Mouse (Mus musculus): ENCODE data around the gene Kcna2. TPM values are rescaled to one million over a fixed set of nuclear protein-coding genes. Genes with fewer than 3 reads are reported as not detected.

Kcna2 gene
- 1.7 and 1.9 TPM in 2 replicates for polyA plus RNA-seq (2015; fragmentation: Nextera tagmentation; extraction: Ambion mirVana)

DNA sequence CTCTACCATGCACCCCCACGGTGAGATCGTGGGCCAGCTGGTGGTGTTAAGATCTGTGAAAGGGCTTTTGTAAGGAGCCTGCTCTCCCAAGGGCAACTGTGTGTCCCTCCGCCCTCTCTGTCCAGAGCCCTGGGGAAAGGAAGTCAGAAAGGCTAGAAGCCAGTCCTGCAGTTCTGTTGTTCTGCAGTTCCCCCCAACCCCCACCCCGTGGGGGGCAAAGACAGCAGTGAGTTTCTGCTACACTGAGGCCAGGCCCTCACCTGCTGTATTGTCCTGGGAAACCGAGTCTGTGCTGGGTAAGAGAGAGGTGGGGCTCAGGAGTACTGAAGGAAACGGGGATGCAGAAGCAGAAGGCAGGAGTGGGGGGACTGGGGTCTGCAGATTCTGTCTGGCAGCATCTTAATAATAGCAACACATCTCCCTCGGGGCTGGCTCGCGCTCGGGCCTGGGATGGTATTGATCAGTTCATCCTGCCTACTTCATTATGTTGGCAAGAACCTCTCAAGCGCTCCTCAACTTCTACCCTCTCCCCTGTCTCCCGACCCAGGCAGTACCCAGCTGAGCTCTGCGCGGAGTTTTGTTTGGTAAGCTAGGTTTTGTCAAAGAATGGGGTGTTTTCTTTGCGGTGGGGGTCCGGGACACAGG is at the start of gene Kcna2:
Gene Kcna2 (plus strand): TSS at position 336 of the 645 bp plus-strand sequence.
- Histone ChIP-seq H3K4me1 (peaks cover 32% of the 10 kb centered on the region), H3K9me3 (no peaks in the 10 kb centered on the region), H3K36me3 (replicated peaks) (no peaks in the 10 kb centered on the region), H3K27me3 (replicated peaks) (0 out of 2 replicates have a peak, but pooled peaks cover 3% of the 10 kb centered on the region), H3K4me2 (peak within 1 kb of the TSS; percentile 89), H3K4me3 (peak within 1 kb of the TSS; percentile 86), H3K27ac (peak within 1 kb of the TSS; percentile 87), H3K9ac (peak within 1 kb of the TSS; percentile 87)
- peak; percentile 51 for ATAC-seq (replicated peaks)
- WGBS: 2% methylated on average over 16 of the region's 16 CpGs

- Histone ChIP-seq H3K4me3 (no peak overlapping the region), H3K27ac (no peak overlapping the region), H3K27me3 (replicated peaks) (no peaks in the 10 kb centered on the region), H3K4me1 (peaks cover 11% of the 10 kb centered on the region), H3K9ac (no peak overlapping the region), H3K36me3 (replicated peaks) (no peaks in the 10 kb centered on the region), H3K4me2 (no peak overlapping the region), H3K9me3 (no peaks in the 10 kb centered on the region)
- 88% methylated on average over 1 of the region's 1 CpGs for WGBS
- no peak for ATAC-seq (replicated peaks)
Observed at GRCm38 (mm10) chr3:107061468-107061867, 39.5 kb upstream of the Kcna2 start.

GRCm38 (mm10) chr3:107062771-107063170 is 38.2 kb upstream of the Kcna2 start:
- Histone ChIP-seq H3K9me3 (no peaks in the 10 kb centered on the region), H3K4me1 (peaks cover 11% of the 10 kb centered on the region), H3K4me2 (no peak overlapping the region), H3K4me3 (no peak overlapping the region), H3K27me3 (replicated peaks) (no peaks in the 10 kb centered on the region), H3K9ac (no peak overlapping the region), H3K27ac (no peak overlapping the region), H3K36me3 (replicated peaks) (no peaks in the 10 kb centered on the region)
- whole genome bisulfite sequencing: 93% methylated on average over 1 of the region's 1 CpGs
- no peak for ATAC-seq (replicated peaks)

DNA sequence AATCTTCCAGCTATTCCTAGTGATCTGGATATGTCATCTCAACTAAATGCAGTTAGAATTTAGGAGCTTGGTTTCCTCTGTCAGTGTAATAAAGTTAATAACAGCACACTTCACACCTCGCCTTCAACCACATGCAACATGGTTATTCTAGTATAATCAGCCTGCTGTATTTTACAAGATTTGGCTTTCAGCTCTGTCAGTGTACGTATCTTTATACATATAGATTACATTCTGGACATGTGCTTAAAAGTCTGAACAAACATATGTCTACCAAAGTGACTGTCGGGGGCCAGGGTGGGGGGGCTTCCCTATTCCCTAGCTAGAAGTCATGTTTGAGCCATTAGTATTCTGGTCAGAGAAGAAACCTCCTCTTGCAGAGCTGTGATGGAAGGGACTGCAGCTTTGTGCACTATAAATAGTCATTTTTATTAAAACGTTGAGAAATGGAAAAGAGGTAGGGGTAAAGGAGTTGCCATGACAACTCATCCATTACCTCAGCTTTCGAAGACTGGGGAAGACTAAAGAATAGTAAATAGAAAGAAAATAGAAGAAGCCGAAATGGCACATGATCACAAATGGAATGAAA is 35.3 kb upstream of the Kcna2 start:
- Histone ChIP-seq H3K4me2 (0 out of 2 replicates have a peak overlapping the region, but pooled peaks have one; percentile 27), H3K36me3 (replicated peaks) (no peaks in the 10 kb centered on the region), H3K27me3 (replicated peaks) (no peaks in the 10 kb centered on the region), H3K27ac (peak overlapping the region; percentile 85), H3K9me3 (no peaks in the 10 kb centered on the region), H3K9ac (no peak overlapping the region), H3K4me1 (peaks cover 11% of the 10 kb centered on the region), H3K4me3 (no peak overlapping the region)
- peak; percentile 91 for ATAC-seq (replicated peaks)
- 32% methylated on average over 6 of the region's 6 CpGs for WGBS

- Histone ChIP-seq H3K4me3 (no peak overlapping the region), H3K9me3 (no peaks in the 10 kb centered on the region), H3K27me3 (replicated peaks) (no peaks in the 10 kb centered on the region), H3K4me2 (peak overlapping the region; percentile 27), H3K36me3 (replicated peaks) (no peaks in the 10 kb centered on the region), H3K9ac (no peak overlapping the region), H3K27ac (peak overlapping the region; percentile 85), H3K4me1 (peaks cover 11% of the 10 kb centered on the region)
- 46% methylated on average over 7 of the region's 7 CpGs for WGBS
- peak; percentile 80 for ATAC-seq (replicated peaks)
Observed at GRCm38 (mm10) chr3:107066165-107066850, 34.6 kb upstream of the Kcna2 start.

DNA sequence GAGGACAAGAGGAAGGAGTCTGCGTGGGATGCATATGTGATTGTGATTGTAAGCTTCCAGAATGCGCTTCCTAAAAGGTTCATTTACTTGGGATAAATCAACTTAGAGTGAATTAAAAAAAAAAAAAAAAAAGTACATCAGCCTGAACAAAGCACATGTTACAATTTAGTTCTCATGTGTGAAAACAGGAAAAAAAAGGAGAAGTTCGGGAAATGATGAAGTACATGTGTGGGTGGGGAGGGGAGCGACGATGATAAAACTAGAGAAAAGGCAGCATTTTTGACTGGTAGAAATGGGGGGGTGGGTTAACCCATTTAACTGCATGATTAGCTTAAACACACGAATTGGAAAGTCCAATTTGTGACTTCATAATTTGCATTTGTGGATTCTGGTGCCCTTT is 33.7 kb upstream of the Kcna2 start:
- no peak overlapping the region for H3K9ac ChIP-seq
- ATAC-seq (replicated peaks): no peak
- H3K4me1 ChIP-seq: peaks cover 11% of the 10 kb centered on the region
- H3K4me3 ChIP-seq: no peak overlapping the region
- no peaks in the 10 kb centered on the region for H3K9me3 ChIP-seq
- WGBS: 74% methylated on average over 6 of the region's 6 CpGs
- H3K27ac ChIP-seq: peak overlapping the region; percentile 85
- H3K4me2 ChIP-seq: no peak overlapping the region
- H3K27me3 ChIP-seq (replicated peaks): no peaks in the 10 kb centered on the region
- no peaks in the 10 kb centered on the region for H3K36me3 ChIP-seq (replicated peaks)

DNA sequence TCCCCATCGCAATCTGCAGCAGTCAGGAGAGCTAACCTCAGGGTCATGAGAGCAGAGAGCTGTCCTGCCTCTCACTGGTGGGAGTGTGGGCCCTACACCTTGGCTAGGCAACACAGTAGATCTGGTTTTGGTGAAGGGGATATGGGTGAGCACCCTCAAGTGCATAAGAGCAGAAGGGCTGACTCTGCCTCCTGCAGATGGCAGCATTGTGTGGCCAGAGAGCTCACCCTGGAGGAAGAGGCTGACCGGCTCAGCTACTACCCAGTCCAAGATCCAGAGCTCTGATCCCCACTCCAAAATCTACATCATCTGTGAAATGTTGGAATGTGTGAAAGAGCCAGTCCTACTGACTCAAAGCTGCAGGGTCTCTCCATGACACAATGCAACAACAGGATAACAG is 27.1 kb upstream of the Kcna2 start:
- WGBS: 75% methylated on average over 2 of the region's 2 CpGs
- no peak overlapping the region for H3K4me2 ChIP-seq
- no peaks in the 10 kb centered on the region for H3K9me3 ChIP-seq
- H3K9ac ChIP-seq: no peak overlapping the region
- H3K4me1 ChIP-seq: no peaks in the 10 kb centered on the region
- H3K27me3 ChIP-seq (replicated peaks): no peaks in the 10 kb centered on the region
- no peaks in the 10 kb centered on the region for H3K36me3 ChIP-seq (replicated peaks)
- no peak overlapping the region for H3K27ac ChIP-seq
- peak; percentile 37; the same call in 1 of the 2 replicates for ATAC-seq (replicated peaks)
- no peak overlapping the region for H3K4me3 ChIP-seq

DNA sequence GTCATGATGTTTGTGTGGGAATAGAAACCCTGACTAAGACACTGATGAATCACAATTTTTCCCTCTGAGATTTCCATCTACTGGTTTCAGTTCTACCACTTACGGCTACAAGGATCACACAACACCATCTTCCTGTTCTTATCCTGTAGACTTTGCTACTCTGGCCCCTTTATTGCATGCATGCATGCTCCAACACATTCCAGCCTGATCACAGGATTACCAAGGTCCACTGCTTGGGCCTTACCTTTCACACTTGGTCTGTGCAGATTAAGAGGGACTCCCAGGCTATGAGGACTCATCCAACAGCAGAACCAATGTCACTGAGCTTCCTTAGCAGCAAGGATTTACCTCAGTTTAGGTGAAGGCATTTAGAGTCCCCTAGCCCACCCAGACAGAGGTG is 25.2 kb upstream of the Kcna2 start:
- Histone ChIP-seq H3K4me3 (no peak overlapping the region), H3K36me3 (replicated peaks) (no peaks in the 10 kb centered on the region), H3K9me3 (no peaks in the 10 kb centered on the region), H3K4me1 (no peaks in the 10 kb centered on the region; the same call in 1 of the 2 replicates), H3K4me2 (no peak overlapping the region), H3K27ac (no peak overlapping the region), H3K9ac (no peak overlapping the region), H3K27me3 (replicated peaks) (no peaks in the 10 kb centered on the region)
- 88% methylated on average over 1 of the region's 1 CpGs for WGBS
- ATAC-seq (replicated peaks): no peak

GRCm38 (mm10) chr3:107076658-107077057 is 24.3 kb upstream of the Kcna2 start:
- Histone ChIP-seq H3K36me3 (replicated peaks) (no peaks in the 10 kb centered on the region), H3K27ac (no peak overlapping the region), H3K4me2 (no peak overlapping the region), H3K9me3 (no peaks in the 10 kb centered on the region), H3K4me1 (no peaks in the 10 kb centered on the region; the same call in 1 of the 2 replicates), H3K9ac (no peak overlapping the region), H3K4me3 (no peak overlapping the region), H3K27me3 (replicated peaks) (no peaks in the 10 kb centered on the region)
- no peak for ATAC-seq (replicated peaks)
- WGBS: 92% methylated on average over 3 of the region's 3 CpGs

- Histone ChIP-seq H3K4me3 (no peak overlapping the region), H3K9ac (no peak overlapping the region), H3K27ac (no peak overlapping the region), H3K27me3 (replicated peaks) (no peaks in the 10 kb centered on the region), H3K4me2 (no peak overlapping the region), H3K4me1 (no peaks in the 10 kb centered on the region; the same call in 1 of the 2 replicates), H3K36me3 (replicated peaks) (no peaks in the 10 kb centered on the region), H3K9me3 (no peaks in the 10 kb centered on the region)
- ATAC-seq (replicated peaks): no peak
- WGBS: 91% methylated on average over 2 of the region's 2 CpGs
Observed at GRCm38 (mm10) chr3:107077101-107077500, 23.8 kb upstream of the Kcna2 start.

DNA sequence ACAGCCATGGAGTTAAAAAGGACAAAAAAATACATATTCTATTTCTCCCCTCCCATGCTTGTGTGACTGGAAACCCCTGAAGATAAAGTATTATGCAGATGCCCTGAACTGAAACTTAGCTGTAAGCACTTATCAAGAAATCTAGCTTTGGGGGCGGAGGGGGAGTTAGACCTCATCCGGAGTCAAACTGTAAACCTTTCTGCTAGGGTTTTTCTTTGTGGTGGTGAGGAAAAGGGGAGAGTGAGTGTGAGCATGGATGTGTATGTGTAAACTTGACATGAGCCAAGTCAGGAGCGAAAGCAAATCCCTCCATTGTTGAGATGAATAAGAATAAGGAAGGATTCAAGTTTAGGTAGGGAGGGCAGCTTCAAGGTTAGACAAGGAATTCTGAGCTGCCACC is 20.1 kb upstream of the Kcna2 start:
- no peak overlapping the region for H3K9ac ChIP-seq
- ATAC-seq (replicated peaks): no peak
- no peaks in the 10 kb centered on the region for H3K27me3 ChIP-seq (replicated peaks)
- H3K4me2 ChIP-seq: no peak overlapping the region
- H3K4me1 ChIP-seq: no peaks in the 10 kb centered on the region; the same call in 1 of the 2 replicates
- H3K9me3 ChIP-seq: no peaks in the 10 kb centered on the region
- no peak overlapping the region for H3K4me3 ChIP-seq
- no peak overlapping the region for H3K27ac ChIP-seq
- WGBS: 73% methylated on average over 3 of the region's 3 CpGs
- no peaks in the 10 kb centered on the region for H3K36me3 ChIP-seq (replicated peaks)

DNA sequence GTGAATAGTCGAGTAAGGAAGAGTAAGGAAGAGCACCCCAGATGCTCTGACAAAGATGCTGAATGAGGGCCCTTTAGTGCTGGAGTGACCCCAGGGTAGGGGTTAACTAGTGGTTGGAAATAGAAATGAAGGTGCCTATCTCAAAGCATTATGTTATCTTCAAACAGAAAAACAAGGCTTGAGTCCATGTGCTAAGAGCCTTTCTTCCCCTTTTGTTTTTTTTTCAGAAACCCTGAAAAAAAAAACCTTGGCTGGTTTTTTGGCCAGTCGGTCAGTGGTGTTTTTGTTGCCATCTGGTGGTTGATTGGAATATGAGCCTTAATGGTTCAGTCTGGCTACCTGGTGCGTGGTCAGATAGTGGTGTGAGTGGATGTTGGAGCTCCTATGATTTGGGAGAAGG is 19.7 kb upstream of the Kcna2 start:
- H3K9me3 ChIP-seq: no peaks in the 10 kb centered on the region
- no peaks in the 10 kb centered on the region for H3K27me3 ChIP-seq (replicated peaks)
- no peak overlapping the region for H3K4me3 ChIP-seq
- no peaks in the 10 kb centered on the region for H3K36me3 ChIP-seq (replicated peaks)
- 0 out of 2 replicates have a peak, but pooled peaks have one; percentile 42 for ATAC-seq (replicated peaks)
- H3K27ac ChIP-seq: no peak overlapping the region
- WGBS: 25% methylated on average over 3 of the region's 3 CpGs
- H3K4me2 ChIP-seq: no peak overlapping the region
- no peaks in the 10 kb centered on the region; the same call in 1 of the 2 replicates for H3K4me1 ChIP-seq
- H3K9ac ChIP-seq: no peak overlapping the region
